Mouse (Mus musculus) heart, embryonic 13.5 days (tissue): ENCODE measurements at regions not wholly inside any gene's neighbourhood (a gene's known extent, or its start where the extent isn't known, plus 50 kb on each side); places are given as distances from the start of the nearest gene placed in this dataset.

Source experiments
- ATAC-seq: fragments of 200-750 bp; cut with Nextera tagmentation; 2 replicates; pipeline ENCODE4 v1.8.0; 2017; ENCODE audit warnings: moderate TSS enrichment; ENCODE audit not compliant: insufficient number of reproducible peaks, low FRiP score, low TSS enrichment; ENCODE audit errors: extremely low read depth
- H3K27ac ChIP-seq: fragments of 300-500 bp; sonication (generic); replicated peaks from 2 replicates; pipeline ENCODE4 v1.5.1; 2015; ENCODE audit warnings: moderate library complexity, mild to moderate bottlenecking, inconsistent platforms
- H3K27me3 ChIP-seq: fragments of 300-500 bp; sonication (generic); replicated peaks from 2 replicates; pipeline ENCODE4 v1.6.1; 2015; ENCODE audit warnings: mild to moderate bottlenecking, inconsistent platforms
- H3K36me3 ChIP-seq: fragments of 300-500 bp; sonication (generic); 2 replicates; pipeline ENCODE4 v1.6.1; 2015; ENCODE audit warnings: mild to moderate bottlenecking, inconsistent platforms
- H3K4me1 ChIP-seq: fragments of 300-500 bp; sonication (generic); 2 replicates; pipeline ENCODE4 v1.6.1; 2015; ENCODE audit warnings: inconsistent platforms
- H3K4me2 ChIP-seq: fragments of 300-500 bp; sonication (generic); 2 replicates; pipeline ENCODE4 v1.6.1; 2015; ENCODE audit warnings: inconsistent platforms, mild to moderate bottlenecking, moderate library complexity
- H3K4me3 ChIP-seq: fragments of 300-500 bp; sonication (generic); 2 replicates; pipeline ENCODE4 v1.5.1; 2015; ENCODE audit warnings: moderate library complexity, mild to moderate bottlenecking, inconsistent platforms
- H3K9ac ChIP-seq: fragments of 300-500 bp; sonication (generic); 2 replicates; pipeline ENCODE4 v1.6.1; 2015; ENCODE audit warnings: inconsistent platforms, mild to moderate bottlenecking, moderate library complexity
- H3K9me3 ChIP-seq: fragments of 300-500 bp; sonication (generic); 2 replicates; pipeline ENCODE4 v1.6.1; 2016; ENCODE audit warnings: inconsistent platforms
- WGBS: fragments of 180-500 bp; shearing (Covaris S2); methylation state at CpG from one replicate; pipeline ENCODE4 v1.1.7; 2015; ENCODE audit warnings: mixed read lengths; 5-methylcytosine and 5-hydroxymethylcytosine counted together

DNA sequence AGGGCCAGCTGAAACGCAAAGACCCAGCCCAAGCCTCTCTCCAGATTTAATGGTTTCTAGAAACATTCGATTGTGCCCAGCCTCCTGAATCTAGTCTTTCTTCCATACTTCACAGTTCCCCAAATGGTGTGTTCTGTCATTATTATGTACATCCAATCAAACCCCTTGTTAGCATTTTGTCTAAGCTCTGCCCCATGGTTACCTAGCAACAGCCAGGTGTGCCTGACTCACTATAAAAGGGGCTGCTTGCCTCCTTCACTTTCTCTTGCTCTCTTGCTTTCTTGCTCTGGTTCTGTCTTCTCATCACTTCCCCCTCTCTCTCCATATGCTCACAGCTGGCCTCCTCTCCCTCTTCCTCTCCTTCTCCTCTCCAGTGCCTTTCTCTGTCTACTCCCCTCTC, 217.8 kb downstream of the Phlda1 start:
- Histone ChIP-seq H3K36me3 (no peaks in the 10 kb centered on the region), H3K27me3 (no peaks in the 10 kb centered on the region), H3K4me2 (no peak overlapping the region), H3K4me1 (peaks cover 30% of the 10 kb centered on the region), H3K27ac (no peak overlapping the region), H3K9me3 (no peaks in the 10 kb centered on the region), H3K9ac (no peak overlapping the region), H3K4me3 (no peak overlapping the region)
- WGBS: 75% methylated on average over 2 of the region's 2 CpGs
- no peak for ATAC-seq

DNA sequence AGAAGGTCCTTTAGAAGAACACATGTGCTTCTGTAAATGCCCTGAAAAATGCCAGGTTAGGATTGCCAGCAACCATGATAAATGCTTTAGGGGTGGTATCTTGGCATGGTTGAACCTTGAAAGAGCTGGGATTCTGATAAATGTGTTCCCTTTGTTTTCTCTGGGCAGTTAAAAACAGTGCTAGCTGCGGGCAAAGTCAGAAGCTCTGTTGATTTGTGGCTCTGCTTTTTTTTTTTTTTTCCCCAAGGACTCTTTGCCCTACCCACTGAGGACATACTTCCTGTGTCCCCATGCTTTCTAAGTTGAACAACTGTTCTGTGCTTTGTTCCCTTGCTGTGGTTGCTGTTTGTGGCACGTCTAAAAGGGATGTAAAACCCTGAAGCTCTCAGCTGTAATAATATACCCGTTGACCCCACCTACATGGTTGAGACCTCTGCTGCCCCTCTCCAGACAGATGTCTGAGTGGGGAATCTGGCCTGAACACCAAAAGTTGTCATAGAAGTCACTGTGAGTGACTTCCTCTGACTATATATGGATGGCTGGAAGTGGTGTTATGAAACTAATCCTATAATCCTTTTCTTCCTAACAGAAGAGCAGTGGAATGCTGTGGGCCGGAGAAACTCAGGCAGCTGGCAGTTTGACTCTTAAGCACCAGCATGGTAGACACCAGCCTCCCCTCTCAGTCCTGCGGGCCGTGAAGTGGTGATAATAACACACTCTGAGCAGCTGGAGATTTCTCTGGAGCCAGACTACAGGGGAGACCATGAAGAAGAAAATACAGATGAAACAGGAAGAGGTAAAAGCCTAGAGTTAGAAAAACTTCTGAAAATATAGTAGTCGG, 218.7 kb downstream of the Phlda1 start:
- 47% methylated on average over 7 of the region's 7 CpGs for WGBS
- peaks cover 24% of the 10 kb centered on the region for H3K4me1 ChIP-seq
- H3K4me3 ChIP-seq: no peak overlapping the region
- H3K9me3 ChIP-seq: no peaks in the 10 kb centered on the region
- no peaks in the 10 kb centered on the region for H3K36me3 ChIP-seq
- H3K4me2 ChIP-seq: no peak overlapping the region
- H3K27me3 ChIP-seq: no peaks in the 10 kb centered on the region
- no peak overlapping the region for H3K9ac ChIP-seq
- H3K27ac ChIP-seq: no peak overlapping the region; the same call in 1 of the 2 replicates
- ATAC-seq: no peak

DNA sequence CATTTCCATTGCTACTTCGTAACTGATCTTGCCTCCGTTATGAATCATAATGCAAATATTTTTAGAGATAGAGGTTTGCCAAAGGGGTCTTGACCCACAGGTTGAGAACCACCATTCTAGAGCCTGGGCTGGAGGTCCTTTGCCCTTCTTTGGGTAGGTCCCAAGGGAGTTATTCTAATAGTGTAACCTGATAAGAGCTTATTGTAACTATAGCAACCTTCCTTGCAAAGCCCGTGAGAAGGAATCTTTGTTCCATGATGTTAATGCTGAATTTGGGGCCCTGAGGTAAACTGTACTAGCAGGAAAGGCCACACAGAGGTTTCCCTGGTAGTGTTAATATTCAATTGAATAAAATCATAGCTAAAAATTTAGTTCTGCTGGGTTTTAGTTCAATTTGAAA, 229.9 kb downstream of the Phlda1 start:
- ATAC-seq: no peak
- WGBS: 56% methylated on average over 3 of the region's 3 CpGs
- no peak overlapping the region for H3K4me3 ChIP-seq

DNA sequence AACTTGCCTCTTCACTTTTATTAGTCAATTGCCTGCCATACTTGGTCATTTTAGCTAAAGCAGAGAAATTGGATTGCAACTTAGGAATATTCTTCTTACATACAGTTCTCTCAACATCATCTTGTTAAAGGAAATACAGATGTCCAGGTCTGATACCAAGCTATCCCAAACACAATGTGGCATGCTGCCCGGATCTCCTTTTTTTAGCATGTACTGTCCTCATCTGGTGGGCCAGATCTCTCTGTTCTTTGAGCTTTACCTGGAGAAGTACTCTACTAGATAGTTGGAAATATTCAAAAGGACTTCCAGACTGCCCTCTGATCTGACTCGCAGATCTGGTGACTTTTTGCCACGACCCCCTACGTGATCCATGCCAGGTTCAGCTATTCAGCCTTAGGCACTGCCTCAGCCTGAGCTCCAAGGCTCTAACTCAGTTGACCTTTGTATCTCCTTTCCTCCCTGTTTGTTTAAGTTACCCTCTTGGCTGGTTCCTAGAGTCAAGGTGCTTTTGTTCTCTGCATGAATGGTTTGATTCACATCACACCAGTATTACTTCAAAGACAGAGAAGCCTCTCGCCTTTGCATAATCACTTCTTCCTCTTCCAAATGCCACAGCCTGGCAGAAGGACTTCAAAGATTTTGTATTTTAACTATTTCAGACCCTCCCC, 232.9 kb upstream of the Krr1 start:
- H3K36me3 ChIP-seq: no peaks in the 10 kb centered on the region
- H3K9me3 ChIP-seq: no peaks in the 10 kb centered on the region
- ATAC-seq: no peak
- no peak overlapping the region for H3K4me2 ChIP-seq
- no peak overlapping the region for H3K4me3 ChIP-seq
- no peak overlapping the region for H3K27ac ChIP-seq
- WGBS: 41% methylated on average over 5 of the region's 5 CpGs
- no peak overlapping the region for H3K9ac ChIP-seq
- H3K4me1 ChIP-seq: peaks cover 11% of the 10 kb centered on the region
- H3K27me3 ChIP-seq: no peaks in the 10 kb centered on the region

More for the DNA sequence above, 229.9 kb downstream of the Phlda1 start:
- Histone ChIP-seq H3K4me2 (no peak overlapping the region), H3K27me3 (no peaks in the 10 kb centered on the region), H3K9me3 (no peaks in the 10 kb centered on the region), H3K27ac (no peak overlapping the region), H3K36me3 (no peaks in the 10 kb centered on the region), H3K4me1 (peaks cover 6% of the 10 kb centered on the region; the same call in 1 of the 2 replicates), H3K9ac (no peak overlapping the region)

DNA sequence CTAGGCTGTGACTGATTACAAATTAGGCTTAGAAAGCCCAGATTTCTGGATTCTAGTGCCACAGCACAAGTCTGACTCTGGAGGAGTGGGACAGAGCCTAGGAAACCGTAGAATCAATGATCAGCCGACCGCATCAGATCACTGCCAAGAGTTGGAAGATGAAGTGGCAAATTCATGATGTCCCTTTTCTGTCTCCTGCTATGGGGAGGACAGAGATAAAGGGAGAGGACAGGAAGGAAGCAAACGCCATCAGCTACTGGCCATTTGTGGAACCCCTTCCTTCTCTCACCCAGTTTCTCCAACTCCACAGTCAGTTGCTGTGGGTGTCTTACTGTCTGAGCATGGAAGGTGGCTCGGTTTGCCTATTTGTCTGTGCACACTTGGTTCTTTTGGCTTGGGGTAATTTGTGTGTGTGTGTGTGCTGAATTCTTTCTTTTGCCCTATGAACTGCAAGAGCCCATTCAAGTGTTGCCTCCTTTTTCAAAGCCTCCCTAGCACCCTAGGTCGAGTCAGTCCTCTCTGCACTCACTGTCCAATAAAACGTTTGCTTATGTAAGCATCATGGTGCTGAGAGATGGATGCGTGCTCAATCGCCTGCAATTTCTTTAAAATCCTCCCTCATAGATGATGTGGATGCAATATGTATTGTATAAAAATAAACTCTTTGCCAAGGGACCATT, 231.7 kb upstream of the Krr1 start:
- Histone ChIP-seq H3K9me3 (no peaks in the 10 kb centered on the region), H3K4me3 (no peak overlapping the region), H3K27me3 (no peaks in the 10 kb centered on the region), H3K4me1 (peaks cover 11% of the 10 kb centered on the region), H3K27ac (no peak overlapping the region), H3K36me3 (no peaks in the 10 kb centered on the region), H3K9ac (no peak overlapping the region), H3K4me2 (no peak overlapping the region)
- WGBS: 68% methylated on average over 9 of the region's 9 CpGs
- no peak for ATAC-seq

DNA sequence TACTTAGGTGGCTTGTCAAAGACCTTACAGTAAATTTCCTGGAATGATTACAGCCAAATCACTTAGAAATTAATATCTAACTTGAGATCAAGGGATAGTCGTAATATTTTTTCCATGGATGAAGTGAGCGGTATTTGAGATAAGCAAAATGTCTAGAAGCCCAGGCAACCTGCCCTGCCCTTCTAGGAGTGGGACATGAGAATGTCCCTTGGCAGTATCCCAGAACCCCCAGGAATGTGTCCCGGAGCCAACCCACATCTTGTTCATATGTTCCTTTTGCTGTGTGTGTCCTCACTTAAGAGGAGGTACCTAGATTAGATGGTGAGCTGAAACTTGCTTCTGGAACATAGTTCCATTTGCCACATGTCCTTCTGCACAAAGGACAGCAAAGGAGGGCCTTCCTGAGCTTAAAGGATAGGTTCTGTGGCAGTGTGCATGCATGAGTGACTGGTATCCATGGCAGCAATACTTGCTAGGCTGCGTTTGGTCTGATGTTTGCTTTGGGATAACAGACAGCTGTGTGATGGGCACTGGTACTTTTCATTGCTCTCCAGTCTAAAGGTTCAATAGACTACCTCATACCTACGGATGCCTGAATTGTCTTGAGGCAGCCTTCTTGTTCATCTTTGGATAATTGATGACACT, 231.0 kb upstream of the Krr1 start:
- no peak for ATAC-seq
- Histone ChIP-seq H3K9ac (no peak overlapping the region), H3K4me3 (no peak overlapping the region), H3K4me1 (peaks cover 11% of the 10 kb centered on the region), H3K36me3 (no peaks in the 10 kb centered on the region), H3K27me3 (no peaks in the 10 kb centered on the region), H3K27ac (no peak overlapping the region), H3K9me3 (no peaks in the 10 kb centered on the region), H3K4me2 (no peak overlapping the region)
- WGBS: 62% methylated on average over 5 of the region's 5 CpGs

DNA sequence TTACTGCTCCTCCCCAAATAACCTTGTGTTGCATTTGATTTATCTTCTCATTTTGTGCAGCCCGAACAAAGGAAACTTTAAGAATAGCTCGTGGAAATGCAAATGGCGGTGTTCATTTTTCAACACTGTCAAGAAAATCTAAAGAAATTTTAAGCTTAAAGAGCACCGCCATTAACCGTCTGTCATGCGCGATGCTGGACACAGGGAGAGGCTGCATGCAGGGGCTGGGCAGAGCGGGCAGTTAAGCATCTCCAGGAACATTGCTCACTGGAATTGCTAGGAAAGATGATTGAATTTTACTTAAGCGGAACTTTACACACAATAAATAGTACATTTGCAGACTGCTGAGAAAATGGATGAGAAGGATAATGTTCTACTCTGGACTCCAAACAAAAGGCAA, 229.2 kb upstream of the Krr1 start:
- ATAC-seq: no peak
- Histone ChIP-seq H3K27me3 (no peaks in the 10 kb centered on the region), H3K4me3 (no peak overlapping the region), H3K4me1 (peaks cover 11% of the 10 kb centered on the region), H3K36me3 (no peaks in the 10 kb centered on the region), H3K27ac (no peak overlapping the region), H3K9ac (no peak overlapping the region), H3K9me3 (no peaks in the 10 kb centered on the region), H3K4me2 (no peak overlapping the region)
- WGBS: 80% methylated on average over 9 of the region's 9 CpGs

DNA sequence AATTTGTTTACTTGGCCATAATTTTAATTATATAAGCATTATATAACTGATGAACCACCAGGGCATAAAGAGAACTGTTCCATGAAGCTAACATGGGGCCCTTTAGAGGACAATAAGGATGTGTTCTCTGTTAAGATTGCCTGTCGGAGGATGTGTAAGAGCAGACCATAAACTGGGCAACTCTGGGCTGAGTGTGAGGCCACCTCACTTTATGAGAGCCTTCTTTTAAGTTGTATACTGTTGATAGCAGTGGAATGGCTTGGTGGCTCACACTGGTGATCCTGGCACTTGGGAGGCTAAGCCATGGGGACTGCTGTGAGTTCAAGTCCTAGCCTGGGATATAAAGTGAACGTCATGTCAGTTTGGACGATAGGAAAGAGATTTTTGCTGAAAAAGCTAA, 227.3 kb upstream of the Krr1 start:
- H3K4me2 ChIP-seq: no peak overlapping the region
- WGBS: 81% methylated on average over 3 of the region's 3 CpGs

DNA sequence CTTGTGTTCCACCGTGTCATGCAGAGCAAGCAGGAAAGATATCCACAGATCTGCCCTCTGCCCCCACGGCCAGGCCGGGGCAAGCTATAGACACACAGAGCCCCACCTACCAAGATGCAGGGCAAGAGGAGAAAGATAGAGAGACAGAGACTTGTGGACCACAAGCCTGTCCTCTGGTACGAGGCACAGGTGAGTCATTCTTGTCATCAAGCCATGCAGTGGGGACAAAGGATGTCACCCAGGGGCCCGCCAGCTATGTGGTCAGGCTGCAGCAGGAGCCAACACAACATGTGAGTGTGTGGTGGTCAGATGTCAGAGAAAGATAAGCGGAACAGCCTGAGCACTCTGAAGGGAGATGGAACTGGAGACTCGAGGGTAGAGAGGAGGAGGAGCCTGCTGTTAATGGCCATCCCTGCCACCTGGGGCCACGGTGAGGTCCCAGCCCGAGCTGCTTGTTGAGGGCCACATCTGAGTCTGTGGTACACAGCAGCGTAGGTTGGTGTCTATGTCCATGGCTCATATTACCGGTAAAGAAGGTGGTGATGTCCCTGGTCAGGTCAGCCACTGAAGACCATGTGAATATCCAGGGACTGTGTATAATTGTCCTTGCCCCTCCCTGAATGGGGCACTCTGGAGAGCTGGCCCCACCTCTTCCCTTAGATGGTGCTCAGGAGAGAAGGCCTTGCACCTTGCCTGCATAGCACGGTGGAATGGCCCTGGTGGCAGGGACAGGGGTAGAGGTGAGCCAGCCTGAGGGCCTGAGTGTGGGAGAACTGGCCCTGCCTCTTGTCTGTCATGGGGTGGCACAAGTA, 226.2 kb upstream of the Krr1 start:
- Histone ChIP-seq H3K4me3 (no peak overlapping the region), H3K36me3 (no peaks in the 10 kb centered on the region), H3K4me2 (no peak overlapping the region), H3K27me3 (no peaks in the 10 kb centered on the region), H3K4me1 (peaks cover 4% of the 10 kb centered on the region; the same call in 1 of the 2 replicates), H3K9ac (no peak overlapping the region), H3K9me3 (no peaks in the 10 kb centered on the region), H3K27ac (no peak overlapping the region)
- no peak for ATAC-seq
- 66% methylated on average over 12 of the region's 12 CpGs for WGBS

More for the DNA sequence above, 227.3 kb upstream of the Krr1 start:
- H3K4me3 ChIP-seq: no peak overlapping the region
- no peak overlapping the region for H3K27ac ChIP-seq
- no peaks in the 10 kb centered on the region for H3K36me3 ChIP-seq
- no peak overlapping the region for H3K9ac ChIP-seq
- no peaks in the 10 kb centered on the region for H3K27me3 ChIP-seq
- H3K9me3 ChIP-seq: no peaks in the 10 kb centered on the region
- no peak for ATAC-seq
- peaks cover 7% of the 10 kb centered on the region; the same call in 1 of the 2 replicates for H3K4me1 ChIP-seq

DNA sequence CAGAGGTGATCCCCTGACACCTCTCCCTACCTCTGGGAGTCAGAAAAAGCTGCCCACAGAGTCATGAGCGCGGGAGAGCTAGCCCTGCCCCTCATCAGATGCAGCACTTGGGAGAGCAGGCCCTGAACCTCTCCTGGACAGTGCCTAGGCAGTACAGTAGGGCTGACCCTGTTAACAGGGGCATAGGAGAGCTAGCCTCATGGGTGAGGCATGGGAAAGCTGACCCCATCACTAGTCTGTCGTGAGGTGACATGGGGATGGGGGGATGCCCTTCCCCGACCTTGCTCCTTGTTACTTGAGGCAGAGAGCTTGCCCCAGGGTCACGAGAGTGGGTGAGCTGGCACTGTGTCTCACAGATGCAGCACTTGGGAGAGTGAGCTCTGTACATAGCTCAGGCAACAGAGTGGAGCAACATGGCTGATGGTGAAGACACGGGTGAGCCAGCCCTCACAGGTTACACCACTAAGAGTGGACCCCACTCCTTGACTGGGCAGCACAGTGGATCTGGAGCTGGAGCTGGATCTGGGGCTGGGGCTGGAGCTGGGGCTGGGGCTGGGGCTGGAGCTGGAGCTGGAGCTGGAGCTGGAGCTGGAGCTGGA, 225.5 kb upstream of the Krr1 start:
- Histone ChIP-seq H3K4me2 (no peak overlapping the region), H3K36me3 (no peaks in the 10 kb centered on the region), H3K9ac (no peak overlapping the region), H3K9me3 (no peaks in the 10 kb centered on the region), H3K4me3 (no peak overlapping the region), H3K27me3 (no peaks in the 10 kb centered on the region), H3K4me1 (no peaks in the 10 kb centered on the region), H3K27ac (no peak overlapping the region)
- no peak for ATAC-seq
- WGBS: 89% methylated on average over 6 of the region's 6 CpGs
